Comparison of ENCODE assay signal across 8 mouse cellular contexts in the genomic region with DNA sequence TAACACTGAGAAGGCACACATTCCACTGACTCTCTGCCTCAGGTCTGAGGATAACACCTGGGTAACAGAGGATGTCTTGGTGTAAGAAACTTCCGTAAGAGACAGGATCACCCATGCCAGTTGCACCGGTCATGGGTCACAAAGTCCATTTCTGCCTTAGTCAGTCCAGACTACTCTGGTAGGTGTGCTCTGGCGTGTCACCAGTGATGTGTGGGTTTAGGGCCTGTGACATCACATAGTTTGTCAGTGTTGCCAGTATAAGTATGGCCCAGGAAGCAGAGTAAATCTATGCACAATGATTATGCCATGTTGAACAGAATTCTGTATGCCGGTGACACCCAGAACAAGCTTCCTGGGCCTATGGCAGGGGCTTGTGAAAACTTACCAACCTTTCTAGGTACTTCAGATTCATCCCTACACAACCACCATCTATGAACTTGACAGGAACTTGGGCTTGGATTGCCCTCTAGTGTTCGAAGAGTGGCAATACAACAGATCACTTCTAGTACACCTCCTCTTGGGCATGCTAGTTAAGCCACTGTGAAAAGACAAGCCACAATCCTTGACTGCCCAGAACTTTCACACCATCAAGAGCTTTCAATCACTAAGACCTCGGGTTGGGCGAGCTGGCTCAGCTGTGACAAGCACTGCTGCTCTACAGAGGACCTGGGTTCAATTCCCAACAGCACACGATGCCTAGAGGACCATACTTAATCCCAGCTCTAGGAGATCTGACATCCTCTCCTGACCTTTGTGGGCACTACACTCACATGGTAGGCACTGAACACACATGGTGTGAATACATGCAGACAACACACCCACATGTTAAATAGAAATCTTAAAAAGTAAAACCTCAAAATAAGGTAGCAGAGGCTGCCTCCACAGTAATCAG. TPM values are rescaled to one million over a fixed set of nuclear protein-coding genes. Genes with fewer than 3 reads are reported as not detected.
A peak's percentile ranks its signal among the peaks of the same experiment; 100 is the strongest.
DNase-seq lines count a peak whose midpoint lies in the region; ATAC-seq lines count a peak whose summit lies in the region.

No protein-coding gene starts in this region.

- peak; percentile 69 to 86 for ATAC-seq in hematopoietic stem cell, adult 5-6 weeks (replicated peaks in 1 of 2; ENCODE audit: insufficient read depth in 1 of 2, low FRiP score in 2 of 2, low TSS enrichment in 1 of 2, low read depth in 1 of 2, poor library complexity in 2 of 2, severe bottlenecking in 2 of 2)
- ATAC-seq in megakaryocyte, adult 5-6 weeks (ENCODE audit: poor library complexity, severe bottlenecking): peak; percentile 54

- no peaks in the 10 kb centered on the region for H3K9me3 ChIP-seq in heart, embryonic 10.5 days
- no peaks in the 10 kb centered on the region for H3K9me3 ChIP-seq in embryonic facial prominence, embryonic 10.5 days

- H3K4me1 ChIP-seq in heart, embryonic 10.5 days: no peaks in the 10 kb centered on the region
- no peaks in the 10 kb centered on the region for H3K4me1 ChIP-seq in embryonic facial prominence, embryonic 10.5 days

- no peak overlapping the region for H3K4me3 ChIP-seq in heart, embryonic 10.5 days
- H3K4me3 ChIP-seq in embryonic facial prominence, embryonic 10.5 days: no peak overlapping the region

- peak; percentile 83 for DNase-seq in heart, adult 11 months
- no peak for DNase-seq in heart, embryonic 10.5 days (ENCODE audit: low spot score)
- DNase-seq in adrenal gland, postnatal 36 days: peak; percentile 33 to 35
- peak; percentile 52 for DNase-seq in embryonic facial prominence, embryonic 10.5 days (ENCODE audit: low spot score)
- peak; percentile 38 to 47 for DNase-seq in layer of hippocampus, adult 8-10 months (ENCODE audit: low spot score in 2 of 2)
- peak; percentile 51 for DNase-seq in skeletal muscle tissue, adult 2 months (ENCODE audit: low read depth, low spot score)

- WGBS in heart, embryonic 10.5 days: 57% methylated on average over 8 of the region's 8 CpGs
- WGBS in embryonic facial prominence, embryonic 10.5 days: 60% methylated on average over 8 of the region's 8 CpGs

- no peaks in the 10 kb centered on the region for H3K27me3 ChIP-seq in heart, embryonic 10.5 days (ENCODE audit: insufficient read depth, poor library complexity, severe bottlenecking)
- no peaks in the 10 kb centered on the region for H3K27me3 ChIP-seq in embryonic facial prominence, embryonic 10.5 days (replicated peaks; ENCODE audit: low read depth, poor library complexity, severe bottlenecking)

- H3K27ac ChIP-seq in heart, embryonic 10.5 days: no peak overlapping the region
- H3K27ac ChIP-seq in embryonic facial prominence, embryonic 10.5 days (replicated peaks): no peak overlapping the region

- peaks cover 82% of the 10 kb centered on the region for H3K36me3 ChIP-seq in heart, embryonic 10.5 days
- H3K36me3 ChIP-seq in embryonic facial prominence, embryonic 10.5 days (replicated peaks): peaks cover 92% of the 10 kb centered on the region

RNA-seq across cellular contexts. Expression of a gene that starts 20.8 kb away (rescaled TPM):
- polyA plus RNA-seq in heart, embryonic 10.5 days (2016; fragmentation: Nextera tagmentation; extraction: Ambion mirVana): 20.2 and 26.3 TPM in 2 replicates
- total RNA-seq in adrenal gland, postnatal 36 days (2021): 10 to 100 TPM; 55.0 to 81.5 TPM
- 29.4 and 32.4 TPM in 2 replicates for polyA plus RNA-seq in embryonic facial prominence, embryonic 10.5 days (2016; fragmentation: Nextera tagmentation; extraction: Ambion mirVana)
- 37.5 and 42.9 TPM in 2 replicates for total RNA-seq in hematopoietic stem cell, adult 5-6 weeks (2017)
- total RNA-seq in layer of hippocampus, adult 8-10 months (2022): 10 to 100 TPM; 30.1 to 33.1 (median 32.0) TPM
- total RNA-seq in megakaryocyte, adult 5-6 weeks (2015): 19.0 and 21.4 TPM in 2 replicates
- 37.2 and 38.8 TPM in 2 replicates for total RNA-seq in megakaryocyte, adult 5-6 weeks (2017)
